Mouse (Mus musculus): ENCODE results near the gene Nek10. TPM values are rescaled to one million over a fixed set of nuclear protein-coding genes. Genes with fewer than 3 reads are reported as not detected.
"Not testable (repeated sequence)": the region's sequence is repeated elsewhere in the genome, so short reads cannot be mapped to it uniquely, and the experiment has no call there.

The Nek10 gene
- polyA plus RNA-seq, 1 experiment from 2014 or later, result 0.02 TPM

DNA sequence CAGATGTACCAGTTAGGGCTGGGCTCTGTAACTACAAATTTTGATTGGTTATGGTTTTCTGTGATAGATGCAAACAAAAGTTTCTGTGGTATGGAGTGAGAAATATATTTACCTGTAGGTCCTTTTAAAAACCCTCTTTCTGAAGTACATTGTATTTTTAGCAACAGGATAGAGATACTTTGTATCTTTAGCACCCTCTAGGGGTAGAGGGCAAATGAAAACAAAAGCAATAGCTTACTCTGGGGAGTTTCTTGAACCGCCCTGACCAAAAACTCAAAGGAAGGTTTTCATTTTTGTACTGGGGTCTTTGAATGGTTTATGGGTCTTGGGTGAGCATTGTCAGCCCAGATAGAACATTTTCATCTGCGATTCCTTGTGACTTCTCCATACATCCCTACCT, 188.4 kb downstream of the Nek10 start:
- Histone ChIP-seq H3K4me3 (replicated peaks) (no peak overlapping the region), H3K4me2 (no peak overlapping the region), H3K4me1 (replicated peaks) (no peaks in the 10 kb centered on the region), H3K27me3 (no peaks in the 10 kb centered on the region), H3K9ac (no peak overlapping the region), H3K36me3 (replicated peaks) (no peaks in the 10 kb centered on the region), H3K9me3 (replicated peaks) (no peaks in the 10 kb centered on the region), H3K27ac (replicated peaks) (no peak overlapping the region)
- 62% methylated on average over 2 of the region's 2 CpGs for WGBS (ENCODE audit: insufficient replicate concordance)
- ATAC-seq (ENCODE audit: insufficient read depth), result no peak

DNA sequence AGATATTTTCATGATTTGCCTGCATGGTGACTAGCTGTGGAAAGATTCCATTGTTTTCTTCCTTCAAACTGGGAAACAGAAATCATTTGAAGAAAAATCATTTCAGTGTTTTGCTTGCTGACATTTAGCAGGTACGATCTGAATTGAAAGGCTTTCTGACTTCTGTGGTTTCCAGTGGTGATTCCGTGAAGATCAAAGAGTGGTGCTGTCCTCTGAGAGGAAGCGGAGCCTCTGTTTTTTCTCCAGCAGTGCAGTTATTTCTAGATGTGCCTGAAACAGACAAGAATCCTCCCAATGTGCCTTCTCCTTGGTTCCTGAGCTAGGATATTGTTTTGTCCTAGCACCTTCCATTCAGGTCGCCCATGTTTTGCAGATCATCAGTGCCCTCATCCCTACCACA, 208.2 kb downstream of the Nek10 start:
- ATAC-seq (ENCODE audit: insufficient read depth), result no peak
- Histone ChIP-seq H3K27me3 (no peaks in the 10 kb centered on the region), H3K9me3 (replicated peaks) (no peaks in the 10 kb centered on the region), H3K27ac (replicated peaks) (no peak overlapping the region), H3K36me3 (replicated peaks) (no peaks in the 10 kb centered on the region), H3K4me3 (replicated peaks) (no peak overlapping the region), H3K9ac (no peak overlapping the region), H3K4me1 (replicated peaks) (no peaks in the 10 kb centered on the region), H3K4me2 (no peak overlapping the region)
- WGBS (ENCODE audit: insufficient replicate concordance), result 55% methylated on average over 4 of the region's 4 CpGs

DNA sequence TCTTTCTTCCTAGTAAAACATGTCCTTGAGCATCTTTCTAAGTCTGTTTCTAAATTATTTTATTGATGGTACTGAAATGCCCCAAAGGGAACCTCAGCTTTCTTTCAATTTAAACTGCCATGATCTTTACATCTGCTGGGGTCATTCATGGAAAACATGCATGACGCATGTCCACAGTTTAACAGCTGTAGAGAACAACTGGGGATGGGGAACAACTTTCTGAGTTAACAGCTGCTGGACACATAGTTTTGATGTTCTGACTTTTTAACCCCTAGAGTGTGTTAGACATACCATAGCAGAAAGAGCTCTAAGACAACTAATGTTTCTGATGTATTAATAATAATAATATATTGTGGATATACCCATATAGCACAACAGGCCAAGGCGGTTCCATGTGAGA, 211.6 kb downstream of the Nek10 start:
- Histone ChIP-seq H3K4me2 (no peak overlapping the region), H3K27me3 (no peaks in the 10 kb centered on the region), H3K36me3 (replicated peaks) (no peaks in the 10 kb centered on the region), H3K9me3 (replicated peaks) (no peaks in the 10 kb centered on the region), H3K27ac (replicated peaks) (no peak overlapping the region), H3K4me3 (replicated peaks) (no peak overlapping the region), H3K9ac (no peak overlapping the region), H3K4me1 (replicated peaks) (no peaks in the 10 kb centered on the region)
- 67% methylated on average over 2 of the region's 2 CpGs for WGBS (ENCODE audit: insufficient replicate concordance)
- no peak for ATAC-seq (ENCODE audit: insufficient read depth)

GRCm38 (mm10) chr14:15030626-15031025, 227.4 kb downstream of the Nek10 start:
- H3K4me3 ChIP-seq (replicated peaks); H3K27ac ChIP-seq (replicated peaks); H3K9me3 ChIP-seq (replicated peaks); H3K4me1 ChIP-seq (replicated peaks); H3K36me3 ChIP-seq (replicated peaks); ATAC-seq (ENCODE audit: insufficient read depth); H3K27me3 ChIP-seq; H3K4me2 ChIP-seq; H3K9ac ChIP-seq: not testable (repeated sequence)
- 72% methylated on average over 4 of the region's 4 CpGs for WGBS (ENCODE audit: insufficient replicate concordance)

DNA sequence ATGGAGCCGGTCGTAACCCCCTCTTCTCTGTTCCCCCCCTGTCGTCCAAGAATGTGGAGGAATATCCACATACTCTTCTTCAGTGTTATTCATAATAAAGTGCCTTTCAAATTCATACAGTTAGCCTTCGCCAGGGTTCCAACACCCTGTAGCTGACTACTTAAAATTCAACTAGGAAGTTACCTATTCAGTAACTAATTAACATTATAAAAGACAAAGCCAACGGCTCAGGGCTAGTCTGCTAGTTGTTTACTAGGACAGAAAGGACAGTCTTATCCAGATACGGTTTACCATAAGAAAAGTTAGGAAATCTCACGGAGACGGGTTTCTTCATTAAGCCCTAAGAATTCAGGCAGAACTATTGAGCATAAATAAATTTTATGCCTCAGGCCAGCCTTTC, 231.4 kb downstream of the Nek10 start:
- not testable (repeated sequence) for H3K36me3 ChIP-seq (replicated peaks); H3K9me3 ChIP-seq (replicated peaks); H3K4me1 ChIP-seq (replicated peaks); H3K27ac ChIP-seq (replicated peaks); H3K4me2 ChIP-seq; H3K27me3 ChIP-seq; H3K4me3 ChIP-seq (replicated peaks); H3K9ac ChIP-seq; ATAC-seq (ENCODE audit: insufficient read depth)
- WGBS (ENCODE audit: insufficient replicate concordance), result 73% methylated on average over 8 of the region's 8 CpGs

GRCm38 (mm10) chr14:15048186-15048585, 245.0 kb downstream of the Nek10 start:
- WGBS (ENCODE audit: insufficient replicate concordance), result 45% methylated on average over 4 of the region's 4 CpGs
- ATAC-seq (ENCODE audit: insufficient read depth), result no peak
- Histone ChIP-seq H3K9me3 (replicated peaks) (no peaks in the 10 kb centered on the region), H3K4me1 (replicated peaks) (no peaks in the 10 kb centered on the region), H3K4me3 (replicated peaks) (no peak overlapping the region), H3K27me3 (no peaks in the 10 kb centered on the region), H3K4me2 (no peak overlapping the region), H3K27ac (replicated peaks) (no peak overlapping the region), H3K36me3 (replicated peaks) (no peaks in the 10 kb centered on the region), H3K9ac (no peak overlapping the region)

DNA sequence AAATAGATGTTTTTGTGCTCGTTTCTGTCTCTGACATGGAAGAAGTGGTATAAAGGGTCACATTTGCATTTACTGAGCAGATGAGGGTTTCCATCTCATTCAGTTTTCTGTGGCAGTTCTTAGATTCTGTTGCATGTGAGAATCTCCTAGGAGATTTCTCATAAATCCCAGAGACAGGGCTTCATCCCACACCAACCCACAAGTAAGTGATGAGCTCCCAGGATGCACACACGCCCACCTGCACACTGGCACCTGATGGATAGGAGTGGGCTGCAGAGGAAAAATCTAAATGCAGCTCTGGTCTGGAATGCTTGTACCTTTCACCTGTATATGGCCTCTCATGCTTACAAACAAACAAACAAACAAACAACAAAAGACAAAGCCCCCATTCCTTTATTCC, 258.3 kb downstream of the Nek10 start:
- Histone ChIP-seq H3K4me1 (replicated peaks) (no peaks in the 10 kb centered on the region), H3K27me3 (no peaks in the 10 kb centered on the region), H3K36me3 (replicated peaks) (no peaks in the 10 kb centered on the region), H3K27ac (replicated peaks) (no peak overlapping the region), H3K4me3 (replicated peaks) (no peak overlapping the region), H3K4me2 (no peak overlapping the region), H3K9ac (no peak overlapping the region), H3K9me3 (replicated peaks) (no peaks in the 10 kb centered on the region)
- 37% methylated on average over 2 of the region's 2 CpGs for WGBS (ENCODE audit: insufficient replicate concordance)
- no peak for ATAC-seq (ENCODE audit: insufficient read depth)

Other genes with a start within 250 kb of the Nek10 start
- gene Slc4a7, start 101.1 kb upstream of the Nek10 start, polyA plus RNA-seq (2015; fragmentation: Nextera tagmentation; extraction: Ambion mirVana), result 3.1 and 3.2 TPM in 2 replicates

Measured in liver, embryonic 15.5 days (tissue).